Mouse (Mus musculus): ENCODE data around the gene H2-DMb1.

H2-DMb1 gene

GRCm38 (mm10) chr17:34188986-34189385, 36.1 kb downstream of the H2-DMb1 start:
- DNase-seq (ENCODE audit: low read depth, low spot score) = no peak

- DNase-seq (ENCODE audit: low read depth, low spot score) = peak; percentile 23
Measured at GRCm38 (mm10) chr17:34192852-34193251, 40.0 kb downstream of the H2-DMb1 start.

GRCm38 (mm10) chr17:34193468-34193867, 40.6 kb downstream of the H2-DMb1 start:
- no peak for DNase-seq (ENCODE audit: low read depth, low spot score)

GRCm38 (mm10) chr17:34194723-34195122, 41.9 kb downstream of the H2-DMb1 start:
- no peak for DNase-seq (ENCODE audit: low read depth, low spot score)

- DNase-seq (ENCODE audit: low read depth, low spot score) = no peak
Measured at GRCm38 (mm10) chr17:34196491-34196890, 43.6 kb downstream of the H2-DMb1 start.

- peak; percentile 83 for DNase-seq (ENCODE audit: low read depth, low spot score)
Measured at GRCm38 (mm10) chr17:34196941-34197894, 44.3 kb downstream of the H2-DMb1 start, which contains the start of gene Psmb8. Gene Psmb8, plus strand, starts transcription at chr17:34197721.

GRCm38 (mm10) chr17:34197904-34198520, 45.1 kb downstream of the H2-DMb1 start:
- DNase-seq (ENCODE audit: low read depth, low spot score) = peak; percentile 35

GRCm38 (mm10) chr17:34198521-34198912, 45.6 kb downstream of the H2-DMb1 start:
- no peak for DNase-seq (ENCODE audit: low read depth, low spot score)

GRCm38 (mm10) chr17:34199050-34199619, 46.3 kb downstream of the H2-DMb1 start:
- no peak for DNase-seq (ENCODE audit: low read depth, low spot score)

- no peak for DNase-seq (ENCODE audit: low read depth, low spot score)
Measured at GRCm38 (mm10) chr17:34200047-34200446, 47.2 kb downstream of the H2-DMb1 start.

- DNase-seq (ENCODE audit: low read depth, low spot score) = no peak
Measured at GRCm38 (mm10) chr17:34200772-34201505, 48.1 kb downstream of the H2-DMb1 start.

GRCm38 (mm10) chr17:34201506-34202055, 48.7 kb downstream of the H2-DMb1 start:
- no peak for DNase-seq (ENCODE audit: low read depth, low spot score)

GRCm38 (mm10) chr17:34202760-34203442, 50.0 kb downstream of the H2-DMb1 start:
- DNase-seq (ENCODE audit: low read depth, low spot score) = no peak

- no peak for DNase-seq (ENCODE audit: low read depth, low spot score)
Measured at GRCm38 (mm10) chr17:34203444-34203843, 50.6 kb downstream of the H2-DMb1 start, which contains the start of gene Tap2. Gene Tap2, plus strand, starts transcription at chr17:34203527.

GRCm38 (mm10) chr17:34204303-34205010, 51.6 kb downstream of the H2-DMb1 start:
- DNase-seq (ENCODE audit: low read depth, low spot score) = peak; percentile 87

- peak; percentile 25 for DNase-seq (ENCODE audit: low read depth, low spot score)
Measured at GRCm38 (mm10) chr17:34205021-34205745, 52.3 kb downstream of the H2-DMb1 start.

GRCm38 (mm10) chr17:34205746-34206176, 52.9 kb downstream of the H2-DMb1 start:
- DNase-seq (ENCODE audit: low read depth, low spot score) = peak; percentile 64

- DNase-seq (ENCODE audit: low read depth, low spot score) = no peak
Measured at GRCm38 (mm10) chr17:34206731-34207130, 53.9 kb downstream of the H2-DMb1 start.

- DNase-seq (ENCODE audit: low read depth, low spot score) = no peak
Measured at GRCm38 (mm10) chr17:34207456-34207855, 54.6 kb downstream of the H2-DMb1 start.

All from ZHBTc4 (cell line).